Mouse (Mus musculus) CH12.LX (cell line): ENCODE measurements at regions not wholly inside any gene's neighbourhood (a gene's known extent, or its start where the extent isn't known, plus 50 kb on each side); places are given as distances from the start of the nearest gene placed in this dataset.

Experiments
- DNase-seq: peaks from one replicate; pipeline ENCODE4 v3.0.0-alpha.2; 2013; ENCODE audit errors: extremely low read depth
- H3K27ac ChIP-seq: 2 replicates; pipeline ENCODE4 v1.5.1; 2012; ENCODE audit warnings: low read depth, mild to moderate bottlenecking, control low read depth, moderate library complexity; ENCODE audit not compliant: insufficient read depth
- H3K27me3 ChIP-seq: replicated peaks from 2 replicates; pipeline ENCODE3; 2012; ENCODE audit warnings: inconsistent platforms
- H3K36me3 ChIP-seq, 2 experiments: replicated peaks in 1 of 2; 2 replicates each; pipeline versions ENCODE3 to v1.6.1; 2012; ENCODE audit warnings: inconsistent platforms in 1 of 2, low read length in 1 of 2, mild to moderate bottlenecking in 1 of 2, mixed read lengths in 1 of 2, moderate library complexity in 1 of 2; ENCODE audit not compliant: control insufficient read depth in 1 of 2, insufficient read depth in 1 of 2
- H3K4me1 ChIP-seq, 2 experiments: 2 replicates each; pipeline ENCODE4 v1.6.1; 2012; ENCODE audit warnings: inconsistent platforms in 1 of 2, moderate library complexity in 1 of 2; ENCODE audit not compliant: insufficient read depth in 2 of 2, control insufficient read depth in 1 of 2
- H3K4me2 ChIP-seq: 2 replicates; pipeline ENCODE4 v1.6.1; 2012; ENCODE audit warnings: low read depth, mild to moderate bottlenecking, control low read depth; ENCODE audit not compliant: poor library complexity, insufficient read depth, severe bottlenecking
- H3K4me3 ChIP-seq, 3 experiments: fragments of 150-350 bp in 1 of 3; sonication (generic) in 1 of 3; replicated peaks in 1 of 3; 2 replicates each; pipeline versions ENCODE3 to v1.5.1; 2011 to 2012; ENCODE audit warnings: low read depth in 2 of 3, low read length in 2 of 3, mild to moderate bottlenecking in 2 of 3, moderate library complexity in 2 of 3, control low read depth in 1 of 3, improper control_type of control experiment in 1 of 3, inconsistent platforms in 1 of 3, mixed read lengths in 1 of 3; ENCODE audit not compliant: poor library complexity in 1 of 3
- H3K79me2 ChIP-seq: replicated peaks from 2 replicates; pipeline ENCODE4 v1.6.1; 2012; ENCODE audit warnings: mild to moderate bottlenecking, moderate library complexity; ENCODE audit not compliant: control insufficient read depth, poor library complexity, insufficient read depth, severe bottlenecking; ENCODE audit errors: extremely low read depth
- H3K9ac ChIP-seq: 2 replicates; pipeline ENCODE4 v1.6.1; 2012; ENCODE audit warnings: low read depth, mild to moderate bottlenecking, control low read depth, moderate library complexity; ENCODE audit not compliant: insufficient read depth
- H3K9me3 ChIP-seq: replicated peaks from 2 replicates; pipeline ENCODE3; 2012; ENCODE audit warnings: low read length, inconsistent platforms, mixed read lengths
- BHLHE40 ChIP-seq: IDR thresholded peaks from 2 replicates; pipeline ENCODE4 v1.6.1; 2011; ENCODE audit warnings: mild to moderate bottlenecking, low read depth, low read length, improper control_type of control experiment
- CHD2 ChIP-seq: IDR thresholded peaks from 2 replicates; pipeline ENCODE4 v1.6.1; 2011; ENCODE audit warnings: low read length, improper control_type of control experiment
- CTCF ChIP-seq, 2 experiments: IDR thresholded peaks in 1 of 2; conservative IDR thresholded peaks in 1 of 2; 2 replicates each; pipeline ENCODE4 v1.5.1; 2011 to 2012; ENCODE audit warnings: low read depth in 2 of 2, low read length in 2 of 2, improper control_type of control experiment in 1 of 2, inconsistent platforms in 1 of 2, mild to moderate bottlenecking in 1 of 2, moderate library complexity in 1 of 2
- ELF1 ChIP-seq: IDR thresholded peaks from 2 replicates; pipeline ENCODE4 v1.6.1; 2014; ENCODE audit warnings: low read depth, mild to moderate bottlenecking, inconsistent platforms, low read length, improper control_type of control experiment
- GABPA ChIP-seq: IDR thresholded peaks from 2 replicates; pipeline ENCODE4 v1.6.1; 2012; ENCODE audit warnings: low read depth, low read length, improper control_type of control experiment, inconsistent platforms; ENCODE audit not compliant: insufficient replicate concordance
- JUND ChIP-seq: conservative IDR thresholded peaks from 2 replicates; pipeline ENCODE4 v1.6.1; 2011; ENCODE audit warnings: low read depth, low read length, improper control_type of control experiment
- KAT2A ChIP-seq: IDR thresholded peaks from 2 replicates; pipeline ENCODE4 v1.6.1; 2012; ENCODE audit warnings: low read length, improper control_type of control experiment, inconsistent platforms; ENCODE audit not compliant: insufficient replicate concordance
- MAFK ChIP-seq: IDR thresholded peaks from 2 replicates; pipeline ENCODE4 v1.6.1; 2011; ENCODE audit warnings: low read length, improper control_type of control experiment; ENCODE audit not compliant: insufficient replicate concordance
- MAX ChIP-seq: IDR thresholded peaks from 2 replicates; pipeline ENCODE4 v1.6.1; 2011; ENCODE audit warnings: low read length, improper control_type of control experiment
- MAZ ChIP-seq: IDR thresholded peaks from 2 replicates; pipeline ENCODE4 v1.6.1; 2012; ENCODE audit warnings: low read depth, mild to moderate bottlenecking, inconsistent platforms, low read length, improper control_type of control experiment, moderate library complexity
- POLR2A ChIP-seq: IDR thresholded peaks from 2 replicates; pipeline ENCODE4 v1.6.1; 2011; ENCODE audit warnings: low read depth, mild to moderate bottlenecking, improper control_type of control experiment, low read length
- RCOR1 ChIP-seq: conservative IDR thresholded peaks from 2 replicates; pipeline ENCODE4 v1.6.1; 2012; ENCODE audit warnings: low read depth, mild to moderate bottlenecking, inconsistent platforms, low read length, improper control_type of control experiment
- TCF12 ChIP-seq: IDR thresholded peaks from 2 replicates; pipeline ENCODE4 v1.6.1; 2014; ENCODE audit warnings: low read depth, mild to moderate bottlenecking, inconsistent platforms, low read length, improper control_type of control experiment
- USF1 ChIP-seq: IDR thresholded peaks from 2 replicates; pipeline ENCODE4 v1.6.1; 2014; ENCODE audit warnings: low read depth, mild to moderate bottlenecking, inconsistent platforms, low read length, improper control_type of control experiment
- USF2 ChIP-seq: conservative IDR thresholded peaks from 2 replicates; pipeline ENCODE4 v1.6.1; 2011; ENCODE audit warnings: low read depth, low read length, improper control_type of control experiment
- ZC3H11A ChIP-seq: IDR thresholded peaks from 2 replicates; pipeline ENCODE4 v1.6.1; 2012; ENCODE audit warnings: low read depth, mild to moderate bottlenecking, inconsistent platforms, low read length, improper control_type of control experiment
- ZKSCAN1 ChIP-seq: IDR thresholded peaks from 2 replicates; pipeline ENCODE4 v1.6.1; 2012; ENCODE audit warnings: low read depth, inconsistent platforms, low read length, improper control_type of control experiment, borderline replicate concordance
- ZMIZ1 ChIP-seq: IDR thresholded peaks from 2 replicates; pipeline ENCODE4 v1.6.1; 2012; ENCODE audit warnings: low read depth, mild to moderate bottlenecking, inconsistent platforms, low read length, improper control_type of control experiment
- ZNF384 ChIP-seq: IDR thresholded peaks from 2 replicates; pipeline ENCODE4 v1.6.1; 2012; ENCODE audit warnings: low read depth, low read length, improper control_type of control experiment, inconsistent platforms
- dilution Hi-C: fragments of 300-500 bp; cut with MboI; formaldehyde crosslinking; loops from 2 replicates; pipeline ENCODE4 v1.14.3; 2020; ENCODE audit warnings: low sequenced_read_pairs; ENCODE audit not compliant: extremely low pct_unique_long_range_greater_than_20kb, extremely low pct_ligation_motif_present
- in situ Hi-C: fragments of 300-500 bp; cut with MboI; formaldehyde crosslinking; loops from 3 replicates; pipeline ENCODE4 v1.14.3; 2019; ENCODE audit warnings: low sequenced_read_pairs, low pct_ligation_motif_present, low pct_unique_long_range_greater_than_20kb, mixed read lengths

- H3K27me3 ChIP-seq, result no peaks in the 10 kb centered on the region
- H3K36me3 ChIP-seq, result no peaks in the 10 kb centered on the region
- H3K4me1 ChIP-seq, result no peaks in the 10 kb centered on the region
- H3K4me2 ChIP-seq, result no peak overlapping the region
- TF ChIP-seq BHLHE40, result no peak
- TF ChIP-seq JUND, result no peak
- no peak for TF ChIP-seq MAZ
- TF ChIP-seq TCF12, result no peak
- no peak for TF ChIP-seq ZKSCAN1
- no peak for TF ChIP-seq KAT2A
- TF ChIP-seq RCOR1, result no peak
- no peak for TF ChIP-seq CTCF (conservative IDR thresholded peaks at IDR 0.05 in 1 of 2, IDR thresholded peaks at IDR 0.05 in 1 of 2; ENCODE audit: low read depth in 2 of 2, low read length in 2 of 2)
- no peak for TF ChIP-seq ZMIZ1
- TF ChIP-seq USF1, result no peak
- TF ChIP-seq POLR2A, result no peak
- TF ChIP-seq ELF1, result no peak
- TF ChIP-seq ZNF384, result no peak
- no peak for TF ChIP-seq CHD2
- no peak for TF ChIP-seq ZC3H11A
- no peak for TF ChIP-seq MAX
- TF ChIP-seq USF2, result no peak
- no peak for DNase-seq
- H3K9me3 ChIP-seq, result no peaks in the 10 kb centered on the region
- dilution Hi-C loops, result no loop called here
- no peak overlapping the region for H3K9ac ChIP-seq
- no peak overlapping the region for H3K27ac ChIP-seq
- H3K79me2 ChIP-seq, result no peaks in the 10 kb centered on the region
- in situ Hi-C loops, result no loop called here
- H3K4me3 ChIP-seq, result no peak overlapping the region
Measured at GRCm38 (mm10) chr10:56468537-56468936, 91.4 kb downstream of the Gja1 start.

DNA sequence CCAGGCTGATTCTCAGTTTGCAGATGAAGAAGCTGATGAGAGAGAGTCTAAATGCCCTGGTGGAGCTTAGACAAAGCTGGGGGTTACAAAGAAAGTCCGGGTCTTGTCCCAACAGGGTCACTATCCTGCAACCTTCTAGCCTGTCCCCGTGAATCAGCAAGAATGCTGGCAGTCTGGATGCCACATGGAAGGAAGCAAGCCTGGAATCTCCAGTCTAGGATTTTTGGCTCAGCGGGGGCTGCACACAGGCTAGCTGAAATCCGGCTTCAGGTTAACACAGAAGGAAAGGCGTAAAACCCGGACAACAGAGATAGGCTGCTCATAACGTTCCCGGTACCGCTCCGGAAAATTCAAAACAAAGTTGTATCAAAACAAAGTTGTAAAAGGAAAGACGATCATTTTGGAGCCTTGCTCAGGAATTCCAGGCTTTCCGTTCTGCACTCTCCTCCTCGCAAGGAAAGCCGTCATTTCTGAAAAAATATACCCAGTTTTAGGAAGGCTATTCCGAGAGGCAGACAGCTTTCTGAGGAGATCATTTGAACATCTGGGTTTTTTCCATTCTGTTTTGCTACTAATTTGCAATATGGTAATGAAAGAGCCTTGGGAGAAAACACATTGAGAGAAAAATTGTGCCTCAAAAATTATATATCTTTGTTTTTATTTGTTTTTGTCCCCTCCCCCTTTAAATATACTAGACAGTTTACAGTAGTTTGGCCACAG is 92.0 kb downstream of the Gja1 start:
- H3K9ac ChIP-seq, result no peak overlapping the region
- no peaks in the 10 kb centered on the region for H3K27me3 ChIP-seq
- no peak overlapping the region for H3K4me2 ChIP-seq
- H3K79me2 ChIP-seq, result no peaks in the 10 kb centered on the region
- no peaks in the 10 kb centered on the region for H3K9me3 ChIP-seq
- no peaks in the 10 kb centered on the region for H3K36me3 ChIP-seq
- no peak overlapping the region for H3K27ac ChIP-seq
- dilution Hi-C loops (no loop called here), in situ Hi-C loops (no loop called here)
- H3K4me3 ChIP-seq, result no peak overlapping the region
- TF ChIP-seq ZNF384 (no peak), GABPA (no peak), ZKSCAN1 (no peak), MAFK (no peak)
- no peak for DNase-seq
- no peaks in the 10 kb centered on the region for H3K4me1 ChIP-seq
